Mouse (Mus musculus) megakaryocyte, embryonic 14.5 days (primary cell): ENCODE measurements around the gene Ly75. TPM values are rescaled to one million over a fixed set of nuclear protein-coding genes. Genes with fewer than 3 reads are reported as not detected.

Source experiments
- H3K27me3 ChIP-seq: replicated peaks from 2 replicates; pipeline ENCODE3; 2012; ENCODE audit warnings: inconsistent platforms
- H3K36me3 ChIP-seq: replicated peaks from 2 replicates; pipeline ENCODE3; 2012; ENCODE audit warnings: low read length, inconsistent platforms, mixed read lengths
- H3K4me1 ChIP-seq: 2 replicates; pipeline ENCODE4 v1.6.1; 2012; ENCODE audit warnings: inconsistent platforms
- H3K4me3 ChIP-seq: replicated peaks from 2 replicates; pipeline ENCODE3; 2012; ENCODE audit warnings: moderate library complexity, mild to moderate bottlenecking, inconsistent platforms
- H3K9me3 ChIP-seq: 2 replicates; pipeline ENCODE4 v1.6.1; 2012; ENCODE audit warnings: inconsistent platforms
- FLI1 ChIP-seq: IDR thresholded peaks from 2 replicates; pipeline ENCODE4 v1.6.1; 2012; ENCODE audit warnings: low read length, inconsistent platforms, mixed read lengths
- GATA1 ChIP-seq: IDR thresholded peaks from 3 replicates; pipeline ENCODE4 v1.6.1; 2012; ENCODE audit warnings: mixed read lengths, low read length, inconsistent platforms, borderline replicate concordance
- polyA plus RNA-seq: library from polyadenylated mRNA; stranded (reverse); fragments of >175 nt; gene quantifications from 2 replicates; pipeline ENCODE4 v1.2.3, GENCODE M21; 2012; ENCODE audit warnings: low replicate concordance; ENCODE audit not compliant: insufficient read depth

The Ly75 gene
- polyA plus RNA-seq, 1 experiment, result not detected

DNA sequence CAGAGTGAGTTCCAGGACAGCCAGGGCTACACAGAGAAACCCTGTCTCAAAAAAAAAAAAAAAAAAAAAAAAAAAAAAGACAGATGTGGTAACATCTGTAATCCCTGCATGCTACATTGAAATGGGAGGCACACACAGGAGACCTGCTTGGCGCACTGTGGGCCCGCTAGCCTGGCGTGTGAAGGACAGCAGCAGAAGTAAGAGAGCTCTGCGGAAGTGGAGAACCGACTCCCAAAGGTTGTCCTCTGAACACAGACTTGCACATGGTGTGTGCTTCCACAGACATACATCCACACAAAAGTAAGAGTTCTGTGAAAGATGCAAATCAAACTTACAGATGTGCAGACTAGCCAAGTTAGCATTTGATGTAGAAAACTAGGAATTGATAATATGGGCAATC lies 123.9 kb downstream of the Ly75 start:
- TF ChIP-seq GATA1, result no peak
- peaks cover 8% of the 10 kb centered on the region for H3K36me3 ChIP-seq
- no peaks in the 10 kb centered on the region for H3K4me1 ChIP-seq
- H3K4me3 ChIP-seq, result no peak overlapping the region
- no peaks in the 10 kb centered on the region for H3K27me3 ChIP-seq
- H3K9me3 ChIP-seq, result peaks cover 34% of the 10 kb centered on the region

DNA sequence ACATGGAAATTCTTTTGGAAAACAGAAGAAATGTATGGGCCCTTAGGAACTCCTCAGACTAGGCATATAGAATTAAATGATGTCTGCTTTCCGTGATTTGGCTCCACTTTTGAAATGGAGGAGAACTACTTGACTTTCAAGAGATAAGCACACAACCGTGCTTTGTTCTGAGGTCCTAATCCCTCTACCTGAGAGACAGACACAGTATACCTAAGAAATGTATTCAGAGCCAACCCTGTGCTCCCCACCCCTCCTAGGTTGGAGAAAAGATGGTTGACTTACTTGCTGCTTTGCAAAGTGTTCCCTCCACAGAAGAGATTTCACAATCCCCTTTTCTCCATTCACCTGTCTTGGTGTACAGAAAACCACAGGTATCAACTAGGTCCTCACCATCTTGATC lies 126.4 kb downstream of the Ly75 start:
- Histone ChIP-seq H3K27me3 (no peaks in the 10 kb centered on the region), H3K4me3 (no peak overlapping the region), H3K36me3 (peaks cover 26% of the 10 kb centered on the region), H3K9me3 (peaks cover 30% of the 10 kb centered on the region), H3K4me1 (peaks cover 8% of the 10 kb centered on the region)
- no peak for TF ChIP-seq FLI1
- TF ChIP-seq GATA1, result no peak

DNA sequence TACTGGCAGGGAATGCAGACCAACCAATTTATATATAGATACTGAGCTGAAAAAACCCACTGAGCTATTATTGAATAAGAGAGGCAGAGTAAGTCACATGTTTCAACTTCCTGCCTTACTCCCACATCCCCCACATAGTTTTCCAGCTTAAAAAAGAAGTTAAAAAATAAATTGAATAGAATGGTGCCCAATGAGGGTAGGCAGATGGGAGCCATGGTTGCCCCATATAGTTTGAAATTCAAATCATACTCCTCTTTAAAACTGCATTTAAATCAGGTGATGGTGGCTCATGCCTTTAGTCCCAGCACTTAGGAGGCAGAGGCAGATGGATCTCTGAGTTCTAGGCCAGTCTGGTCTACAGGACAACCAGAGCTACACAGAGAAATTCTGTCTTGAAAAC lies 129.6 kb downstream of the Ly75 start:
- Histone ChIP-seq H3K9me3 (peaks cover 10% of the 10 kb centered on the region), H3K27me3 (no peaks in the 10 kb centered on the region)
- TF ChIP-seq GATA1, result no peak
- TF ChIP-seq FLI1, result no peak

DNA sequence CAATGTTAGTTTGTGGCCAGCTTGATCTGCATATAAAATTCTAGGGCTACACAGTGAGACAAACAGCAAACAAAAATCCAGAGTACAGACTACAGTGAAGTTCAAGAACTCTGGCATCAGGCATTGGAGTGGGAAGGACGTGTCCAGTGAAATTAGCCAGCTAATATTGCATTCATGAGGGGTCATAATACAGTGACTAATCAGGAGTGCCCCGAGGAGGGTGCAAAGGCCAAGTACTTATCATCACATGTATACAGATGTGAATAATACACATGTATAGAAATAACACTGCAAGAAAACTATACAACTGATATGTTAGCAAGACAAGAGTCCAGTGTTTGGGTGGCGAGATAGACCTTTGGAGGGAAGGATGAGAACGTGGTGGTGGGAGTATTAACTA lies 130.3 kb downstream of the Ly75 start:
- TF ChIP-seq GATA1 (no peak), FLI1 (no peak)
- Histone ChIP-seq H3K4me3 (no peak overlapping the region), H3K27me3 (no peaks in the 10 kb centered on the region), H3K9me3 (peaks cover 3% of the 10 kb centered on the region; the same call in 1 of the 2 replicates), H3K36me3 (peaks cover 59% of the 10 kb centered on the region), H3K4me1 (peaks cover 10% of the 10 kb centered on the region)

More for the DNA sequence above, 129.6 kb downstream of the Ly75 start:
- Histone ChIP-seq H3K4me3 (no peak overlapping the region), H3K36me3 (peaks cover 55% of the 10 kb centered on the region), H3K4me1 (peaks cover 10% of the 10 kb centered on the region)

Other genes starting within 250 kb of the Ly75 start
- gene Baz2b, start 173.5 kb downstream of the Ly75 start, polyA plus RNA-seq, result 17.1 TPM in 1 of 2 replicates, not detected in the other
- gene March7, start 173.4 kb downstream of the Ly75 start, polyA plus RNA-seq, result 0.88 and 1.2 TPM in 2 replicates
- 3.6 TPM in 1 of 2 replicates, not detected in the other for gene Cd302, start 98.8 kb downstream of the Ly75 start, polyA plus RNA-seq
- not detected in 2 replicates for gene Pla2r1, start 170.0 kb upstream of the Ly75 start, polyA plus RNA-seq